Mouse (Mus musculus): ENCODE measurements around the gene Pigl.
"Not testable (repeated sequence)": the region's sequence is repeated elsewhere in the genome, so short reads cannot be mapped to it uniquely, and the experiment has no call there.

The Pigl gene

GRCm38 (mm10) chr11:62458276-62458724, at the start of gene Pigl, which contains the start of gene Ncor1:
Pigl (plus strand) TSS chr11:62458460.
Ncor1 (minus strand) TSS chr11:62458541.
- in situ Hi-C loops (cut with MboI; ENCODE audit: low pct_unique_long_range_greater_than_20kb in 1 of 2, low sequenced_read_pairs in 2 of 2, unreplicated experiment in 1 of 2), result no loop called here

DNA sequence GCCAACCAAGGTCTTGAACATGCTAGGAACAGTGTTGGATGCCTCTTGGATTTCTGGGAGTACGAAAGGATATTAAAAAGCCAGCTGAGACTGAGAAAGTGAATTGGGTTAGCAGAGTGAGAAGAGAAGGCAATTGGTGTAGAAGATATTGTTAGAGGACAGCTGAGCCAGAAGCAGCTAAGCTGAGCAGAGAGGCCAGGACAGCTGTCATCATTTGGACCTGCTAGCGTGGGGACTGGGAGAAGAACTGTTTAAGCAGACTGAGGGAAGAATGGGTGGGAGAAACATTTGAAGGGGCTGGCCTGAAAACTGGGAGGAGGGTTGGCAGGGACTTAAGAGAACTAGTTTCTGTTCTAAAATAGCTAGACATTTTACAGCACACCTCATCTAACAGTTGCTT, 49.4 kb upstream of the Pigl start:
- in situ Hi-C loops (cut with MboI; ENCODE audit: low pct_unique_long_range_greater_than_20kb in 1 of 2, low sequenced_read_pairs in 2 of 2, unreplicated experiment in 1 of 2), result no loop called here

DNA sequence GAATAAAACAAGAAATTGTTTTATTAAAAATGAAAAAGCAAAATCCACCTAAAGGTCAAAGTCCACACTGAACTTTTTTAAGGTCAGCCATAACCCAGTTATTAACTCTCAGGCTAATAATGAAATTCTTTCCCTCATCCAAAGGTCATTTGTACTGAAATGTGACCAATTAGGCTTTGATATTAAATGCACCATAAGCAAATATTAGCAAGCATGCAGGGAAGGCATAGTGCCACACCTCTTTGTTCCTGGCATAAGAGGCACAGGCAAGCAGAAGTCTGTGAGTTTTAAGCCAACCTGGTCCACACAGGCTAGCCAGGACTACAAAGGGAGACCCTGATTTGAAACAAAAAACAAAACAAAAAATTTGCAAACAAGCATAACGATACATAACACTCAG, 48.6 kb upstream of the Pigl start:
- in situ Hi-C loops (cut with MboI; ENCODE audit: low pct_unique_long_range_greater_than_20kb in 1 of 2, low sequenced_read_pairs in 2 of 2, unreplicated experiment in 1 of 2), result no loop called here

- in situ Hi-C loops (cut with MboI; ENCODE audit: low pct_unique_long_range_greater_than_20kb in 1 of 2, low sequenced_read_pairs in 2 of 2, unreplicated experiment in 1 of 2), result no loop called here
Measured at GRCm38 (mm10) chr11:62415026-62415425, 43.2 kb upstream of the Pigl start.

GRCm38 (mm10) chr11:62424525-62424924, 33.7 kb upstream of the Pigl start:
- in situ Hi-C loops (cut with MboI; ENCODE audit: low pct_unique_long_range_greater_than_20kb in 1 of 2, low sequenced_read_pairs in 2 of 2, unreplicated experiment in 1 of 2), result no loop called here

DNA sequence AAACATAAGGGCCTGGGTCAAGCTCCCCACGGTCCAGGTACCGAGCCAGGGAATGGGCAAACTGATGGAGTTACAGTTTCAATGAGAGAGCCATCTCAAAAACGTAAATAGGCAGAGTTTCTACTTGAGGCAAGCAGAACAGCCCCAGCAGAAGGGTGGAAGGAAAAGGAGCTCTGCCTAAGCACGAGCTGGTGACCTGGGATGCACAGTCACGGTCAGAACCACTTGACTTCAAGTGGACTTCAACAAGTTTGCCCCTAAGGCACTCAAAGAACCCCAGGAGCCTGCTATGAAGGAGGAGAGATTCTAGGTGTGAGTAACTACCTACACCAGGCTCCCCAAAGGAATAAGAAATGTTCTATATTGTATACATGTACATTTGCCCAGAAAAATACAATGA, 32.0 kb upstream of the Pigl start:
- in situ Hi-C loops (cut with MboI; ENCODE audit: low pct_unique_long_range_greater_than_20kb in 1 of 2, low sequenced_read_pairs in 2 of 2, unreplicated experiment in 1 of 2), result no loop called here

GRCm38 (mm10) chr11:62427105-62427504, 31.2 kb upstream of the Pigl start:
- in situ Hi-C loops (cut with MboI; ENCODE audit: low pct_unique_long_range_greater_than_20kb in 1 of 2, low sequenced_read_pairs in 2 of 2, unreplicated experiment in 1 of 2), result no loop called here

GRCm38 (mm10) chr11:62432211-62432610, 26.0 kb upstream of the Pigl start:
- in situ Hi-C loops (cut with MboI; ENCODE audit: low pct_unique_long_range_greater_than_20kb in 1 of 2, low sequenced_read_pairs in 2 of 2, unreplicated experiment in 1 of 2), result no loop called here

GRCm38 (mm10) chr11:62440670-62441315, 17.5 kb upstream of the Pigl start:
- in situ Hi-C loops (cut with MboI; ENCODE audit: low pct_unique_long_range_greater_than_20kb in 1 of 2, low sequenced_read_pairs in 2 of 2, unreplicated experiment in 1 of 2), result no loop called here

- in situ Hi-C loops (cut with MboI; ENCODE audit: low pct_unique_long_range_greater_than_20kb in 1 of 2, low sequenced_read_pairs in 2 of 2, unreplicated experiment in 1 of 2), result no loop called here
Measured at GRCm38 (mm10) chr11:62445799-62446198, 12.5 kb upstream of the Pigl start.

GRCm38 (mm10) chr11:62448971-62449370, 9.3 kb upstream of the Pigl start:
- in situ Hi-C loops (cut with MboI; ENCODE audit: low pct_unique_long_range_greater_than_20kb in 1 of 2, low sequenced_read_pairs in 2 of 2, unreplicated experiment in 1 of 2), result no loop called here

DNA sequence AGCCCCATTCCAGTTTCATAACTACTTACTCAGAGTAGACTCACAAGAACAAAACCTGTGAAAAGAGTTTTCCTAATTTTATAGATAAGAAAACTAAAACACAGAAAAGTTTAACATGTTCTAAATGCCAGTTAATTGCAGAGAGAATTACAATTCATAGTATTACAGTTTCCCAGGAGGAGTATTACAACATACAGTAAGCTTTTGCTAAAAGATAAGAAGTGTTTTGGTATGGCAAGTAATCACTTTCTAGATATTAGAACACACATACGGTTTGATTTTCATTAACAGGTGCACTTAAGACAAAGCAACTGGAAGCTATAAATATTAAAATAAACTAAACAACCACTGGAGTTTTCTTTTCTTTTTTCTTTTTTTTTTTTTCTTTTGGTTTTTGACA, 3.1 kb upstream of the Pigl start:
- in situ Hi-C loops (cut with MboI; ENCODE audit: low pct_unique_long_range_greater_than_20kb in 1 of 2, low sequenced_read_pairs in 2 of 2, unreplicated experiment in 1 of 2), result no loop called here

GRCm38 (mm10) chr11:62456021-62456482, 2.2 kb upstream of the Pigl start:
- in situ Hi-C loops (cut with MboI; ENCODE audit: low pct_unique_long_range_greater_than_20kb in 1 of 2, low sequenced_read_pairs in 2 of 2, unreplicated experiment in 1 of 2), result no loop called here

DNA sequence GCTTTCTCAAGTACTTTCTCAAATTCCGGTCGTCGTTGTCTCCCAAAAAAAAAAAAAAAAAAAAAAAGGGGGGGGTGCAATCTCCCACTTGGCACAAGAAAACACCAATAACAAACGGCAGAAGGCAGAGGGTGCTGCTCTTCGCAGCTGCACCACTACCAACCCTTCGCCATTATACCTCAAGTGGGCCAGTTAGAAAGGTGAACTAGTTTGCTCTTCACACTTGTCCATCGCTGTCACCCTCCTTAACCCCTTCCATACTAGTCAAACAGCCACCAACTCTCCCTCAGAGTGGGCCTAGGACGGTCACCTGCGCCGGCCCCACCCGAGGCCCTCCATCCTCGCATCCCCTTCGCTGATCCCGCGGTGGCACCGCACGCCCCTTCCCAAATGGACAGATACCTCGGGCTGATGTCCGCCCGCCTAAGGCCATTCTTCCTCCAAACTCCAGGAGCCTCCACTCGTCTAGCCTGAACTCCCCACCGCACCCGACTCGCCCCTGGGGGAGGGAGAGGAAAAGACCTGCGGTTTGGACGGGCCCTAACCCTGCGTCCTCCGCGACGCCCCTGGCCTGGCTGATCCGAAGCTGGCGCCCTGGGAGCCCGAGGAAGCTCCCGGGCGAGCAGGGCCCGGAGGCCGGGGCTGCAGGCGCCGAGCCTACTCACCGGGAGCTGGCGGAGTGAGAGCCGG, 1.6 kb upstream of the Pigl start:
- in situ Hi-C loops (cut with MboI; ENCODE audit: low pct_unique_long_range_greater_than_20kb in 1 of 2, low sequenced_read_pairs in 2 of 2, unreplicated experiment in 1 of 2), result no loop called here

DNA sequence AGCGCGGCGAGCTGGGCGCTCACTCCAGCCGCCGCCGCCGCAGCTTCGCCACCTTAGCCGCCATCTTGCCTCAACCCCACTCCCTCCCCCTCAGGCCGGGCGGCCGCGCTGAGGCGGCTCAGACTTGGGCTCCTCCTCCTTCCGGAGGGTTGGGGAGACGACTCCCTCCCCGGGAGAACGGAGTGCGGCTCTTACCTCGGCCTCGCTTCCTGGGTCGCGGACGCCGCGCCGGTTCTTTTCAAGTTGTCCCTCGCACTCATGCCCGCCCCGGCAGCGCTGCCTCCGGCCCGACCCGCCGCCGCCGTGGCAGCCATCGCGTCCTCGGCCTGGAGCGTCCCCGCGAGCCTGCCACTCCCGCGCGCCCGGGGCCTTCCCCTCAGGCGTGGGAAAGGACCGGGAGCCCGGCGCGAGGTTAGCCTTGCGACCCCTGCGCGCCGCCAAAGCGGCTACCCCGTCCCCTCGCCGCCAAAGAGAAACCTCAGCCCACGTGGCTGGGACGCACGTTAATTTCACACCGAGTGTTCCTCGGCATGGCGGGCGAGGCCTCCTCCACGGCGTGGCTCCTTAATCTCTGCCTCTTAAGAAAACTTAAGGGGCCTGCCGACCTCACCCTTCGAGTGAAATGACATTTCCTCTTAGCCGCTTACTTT, 894 bp upstream of the Pigl start:
- in situ Hi-C loops (cut with MboI; ENCODE audit: low pct_unique_long_range_greater_than_20kb in 1 of 2, low sequenced_read_pairs in 2 of 2, unreplicated experiment in 1 of 2), result no loop called here

- in situ Hi-C loops (cut with MboI; ENCODE audit: low pct_unique_long_range_greater_than_20kb in 1 of 2, low sequenced_read_pairs in 2 of 2, unreplicated experiment in 1 of 2), result no loop called here
Measured at GRCm38 (mm10) chr11:62457891-62458270, 379 bp upstream of the Pigl start.

DNA sequence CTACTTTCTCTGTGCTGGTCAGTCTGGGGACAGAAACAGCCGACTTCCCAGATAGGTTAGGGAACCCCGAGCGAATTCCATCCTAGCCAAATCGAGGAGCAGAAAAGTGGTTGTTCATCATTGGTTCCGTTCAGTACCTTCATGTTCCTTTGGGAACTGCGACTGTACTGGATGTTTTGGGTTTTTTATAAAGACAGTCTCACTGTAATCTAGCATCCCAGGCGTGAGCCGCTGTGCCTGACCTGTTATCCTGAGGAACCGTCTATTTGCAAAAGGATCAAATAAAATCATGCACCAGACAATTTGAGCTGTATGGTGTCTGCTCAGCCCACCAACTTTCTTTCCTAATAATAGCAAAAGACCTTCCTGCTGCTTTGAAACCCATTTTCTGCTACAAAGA, 520 bp downstream of the Pigl start:
- in situ Hi-C loops (cut with MboI; ENCODE audit: low pct_unique_long_range_greater_than_20kb in 1 of 2, low sequenced_read_pairs in 2 of 2, unreplicated experiment in 1 of 2), result no loop called here

DNA sequence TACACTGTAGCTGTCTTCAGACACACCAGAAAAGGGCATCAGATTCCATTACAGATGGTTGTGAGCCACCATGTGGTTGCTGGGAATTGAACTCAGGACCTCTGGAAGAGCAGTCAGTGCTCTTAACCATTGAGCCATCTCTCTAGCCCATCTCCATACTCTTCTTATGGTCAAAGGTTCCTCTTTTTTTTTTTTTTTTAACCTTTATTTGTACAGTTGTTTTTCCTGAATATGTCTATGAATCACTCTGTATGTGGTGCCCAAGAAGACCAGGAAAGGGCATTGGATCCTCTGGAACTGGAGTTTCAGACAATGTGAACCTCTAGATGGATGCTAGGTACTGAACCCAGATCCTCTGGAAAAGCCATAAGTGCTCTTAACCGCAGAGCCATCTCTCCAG, 4.3 kb downstream of the Pigl start:
- in situ Hi-C loops (cut with MboI; ENCODE audit: low pct_unique_long_range_greater_than_20kb in 1 of 2, low sequenced_read_pairs in 2 of 2, unreplicated experiment in 1 of 2), result not testable (repeated sequence)

DNA sequence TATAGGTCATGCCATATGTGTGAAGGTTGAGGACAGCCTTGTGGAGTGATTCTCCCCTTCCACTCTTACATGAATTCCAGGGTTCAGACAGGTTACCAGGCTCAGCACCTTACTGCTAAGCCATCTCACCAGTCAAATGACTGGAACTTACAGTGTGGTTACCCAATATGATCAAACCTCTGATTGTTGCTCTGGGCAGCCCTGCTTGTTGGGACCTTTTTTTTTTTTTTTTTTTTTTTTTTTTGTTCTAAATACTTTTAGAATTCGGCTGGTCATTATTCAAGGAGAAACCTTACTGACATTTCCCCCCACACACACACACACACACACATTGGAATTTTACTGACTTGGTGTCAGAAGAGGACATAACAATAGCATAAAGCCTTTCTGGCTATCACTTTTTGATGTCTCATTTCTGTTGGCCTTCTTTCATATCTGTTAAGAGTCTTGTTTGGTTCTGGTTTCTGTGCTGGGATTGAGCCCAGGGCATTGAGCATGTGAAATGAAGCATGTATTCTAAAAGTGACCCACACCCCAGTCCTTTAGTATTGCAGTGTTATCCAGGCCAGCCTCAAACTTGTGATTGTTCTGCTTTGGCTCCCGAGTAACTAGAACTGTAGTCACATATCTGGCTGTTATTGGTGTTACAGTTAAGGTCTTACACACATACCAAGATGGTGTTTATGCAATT, 5.1 kb downstream of the Pigl start:
- in situ Hi-C loops (cut with MboI; ENCODE audit: low pct_unique_long_range_greater_than_20kb in 1 of 2, low sequenced_read_pairs in 2 of 2, unreplicated experiment in 1 of 2), result no loop called here
